ENCODE assay signal across 9 mouse cellular contexts in genomic region chr6:34875268-34875761, GRCm38 (mm10). TPM values are rescaled to one million over a fixed set of nuclear protein-coding genes. Genes with fewer than 3 reads are reported as not detected.
DNase-seq lines count a peak whose midpoint lies in the region; ATAC-seq and TF ChIP-seq lines count a peak whose summit lies in the region.
"Had no signal": no experiment of that assay in that cellular context is flagged by ENCODE, and none has a peak within 500 bp of the region (broad histone marks: within the 10 kb centered on the region; RNA-seq: fewer than 3 reads in every experiment).

No protein-coding gene starts in this region.

- peaks cover under 1% of the 10 kb centered on the region; the same call in 1 of the 2 replicates for H3K36me3 ChIP-seq in hindbrain, embryonic 13.5 days
- no peaks in the 10 kb centered on the region for H3K36me3 ChIP-seq in hindbrain, embryonic 11.5 days (ENCODE audit: control insufficient read depth, insufficient read depth, low read length)
- H3K36me3 ChIP-seq in G1E (replicated peaks) = peaks cover 70% of the 10 kb centered on the region
- peaks cover 19% of the 10 kb centered on the region for H3K36me3 ChIP-seq in heart, embryonic 13.5 days
- peaks cover 6% of the 10 kb centered on the region; the same call in 1 of the 2 replicates for H3K36me3 ChIP-seq in lung, embryonic 16.5 days (ENCODE audit: control insufficient read depth, insufficient read depth, low read length)
- no peaks in the 10 kb centered on the region for H3K36me3 ChIP-seq in thymus, adult 2 months (ENCODE audit: control insufficient read depth, insufficient read depth, low read length)

- ATAC-seq in hindbrain, embryonic 13.5 days (ENCODE audit: low FRiP score) = no peak
- no peak for ATAC-seq in hindbrain, embryonic 11.5 days (ENCODE audit: low FRiP score)
- ATAC-seq in G1E (ENCODE audit: extremely low read depth, insufficient number of reproducible peaks, low FRiP score, poor library complexity, severe bottlenecking) = peak; percentile 24; the same call in 1 of the 2 replicates
- ATAC-seq in heart, embryonic 13.5 days (ENCODE audit: extremely low read depth, insufficient number of reproducible peaks, low FRiP score, low TSS enrichment) = no peak
- ATAC-seq in lung, embryonic 16.5 days (ENCODE audit: low read depth) = no peak

- peak; percentile 39; the same call in 1 of the 2 replicates for TF ChIP-seq POLR2A in thymus, adult 2 months (IDR thresholded peaks at IDR 0.05; ENCODE audit: control insufficient read depth, extremely low read depth, insufficient read depth, low read length, poor library complexity)

- H3K4me3 ChIP-seq in hindbrain, embryonic 13.5 days = no peak overlapping the region
- H3K4me3 ChIP-seq in hindbrain, embryonic 11.5 days (ENCODE audit: low read depth, low read length) = no peak overlapping the region
- peak overlapping the region; percentile 86; the same call in 1 of the 2 replicates for H3K4me3 ChIP-seq in G1E (ENCODE audit: low read depth, low read length)
- no peak overlapping the region for H3K4me3 ChIP-seq in heart, embryonic 13.5 days
- H3K4me3 ChIP-seq in lung, embryonic 16.5 days (ENCODE audit: low read length) = no peak overlapping the region
- peak overlapping the region; percentile 38 for H3K4me3 ChIP-seq in thymus, adult 2 months (ENCODE audit: control insufficient read depth, insufficient read depth, low read length)

- no peaks in the 10 kb centered on the region for H3K9me3 ChIP-seq in hindbrain, embryonic 13.5 days
- H3K9me3 ChIP-seq in hindbrain, embryonic 11.5 days (ENCODE audit: control insufficient read depth, low read length) = no peaks in the 10 kb centered on the region
- H3K9me3 ChIP-seq in G1E (replicated peaks) = no peaks in the 10 kb centered on the region
- no peaks in the 10 kb centered on the region for H3K9me3 ChIP-seq in heart, embryonic 13.5 days
- no peaks in the 10 kb centered on the region for H3K9me3 ChIP-seq in lung, embryonic 16.5 days (ENCODE audit: control insufficient read depth, low read length)

- no peak overlapping the region for H3K4me2 ChIP-seq in hindbrain, embryonic 13.5 days
- no peak overlapping the region for H3K4me2 ChIP-seq in hindbrain, embryonic 11.5 days (replicated peaks; ENCODE audit: low read depth, low read length)
- H3K4me2 ChIP-seq in heart, embryonic 13.5 days = peak overlapping the region; percentile 77
- no peak overlapping the region for H3K4me2 ChIP-seq in lung, embryonic 16.5 days (ENCODE audit: low read depth, low read length)

- H3K27ac ChIP-seq in hindbrain, embryonic 13.5 days = no peak overlapping the region
- H3K27ac ChIP-seq in hindbrain, embryonic 11.5 days (ENCODE audit: low read depth, low read length) = no peak overlapping the region
- peak overlapping the region; percentile 96 for H3K27ac ChIP-seq in heart, embryonic 13.5 days (replicated peaks)
- H3K27ac ChIP-seq in lung, embryonic 16.5 days (ENCODE audit: low read length) = peak overlapping the region; percentile 84
- peak overlapping the region; percentile 88 for H3K27ac ChIP-seq in thymus, adult 2 months (ENCODE audit: control insufficient read depth, insufficient read depth, low read length)

- no peak for TF ChIP-seq CTCF in G1E (IDR thresholded peaks at IDR 0.05; ENCODE audit: low read depth, low read length)
- 0 out of 2 replicates have a peak, but pooled peaks have one; percentile 18 for TF ChIP-seq CTCF in thymus, adult 2 months (IDR thresholded peaks at IDR 0.05; ENCODE audit: borderline replicate concordance, control insufficient read depth, extremely low read depth, insufficient read depth, low read length, poor library complexity)

- no peak for DNase-seq in hindbrain, embryonic 11.5 days (ENCODE audit: low spot score)
- no peak for DNase-seq in G1E (ENCODE audit: low spot score)
- DNase-seq in thymus, adult 2 months = peak; percentile 89
- DNase-seq in urinary bladder, adult 18-20 months (ENCODE audit: low spot score in 2 of 2) = no peak
- DNase-seq in cerebellum, adult 11-12 months = no peak

- WGBS in hindbrain, embryonic 13.5 days = 92% methylated on average over 15 of the region's 15 CpGs
- WGBS in hindbrain, embryonic 11.5 days = 89% methylated on average over 15 of the region's 15 CpGs
- 77% methylated on average over 15 of the region's 15 CpGs for WGBS in heart, embryonic 13.5 days
- WGBS in lung, embryonic 16.5 days = 82% methylated on average over 15 of the region's 15 CpGs
- WGBS in thymus, adult 2 months = 6% methylated on average over 15 of the region's 15 CpGs

- peaks cover 29% of the 10 kb centered on the region for H3K4me1 ChIP-seq in hindbrain, embryonic 13.5 days (replicated peaks)
- H3K4me1 ChIP-seq in hindbrain, embryonic 11.5 days (replicated peaks; ENCODE audit: control insufficient read depth, insufficient read depth, low read length) = no peaks in the 10 kb centered on the region
- peaks cover 68% of the 10 kb centered on the region for H3K4me1 ChIP-seq in G1E (ENCODE audit: insufficient read depth, low read depth, low read length)
- H3K4me1 ChIP-seq in heart, embryonic 13.5 days = peaks cover 55% of the 10 kb centered on the region
- peaks cover 41% of the 10 kb centered on the region for H3K4me1 ChIP-seq in lung, embryonic 16.5 days (replicated peaks; ENCODE audit: control insufficient read depth, insufficient read depth, low read length)
- H3K4me1 ChIP-seq in thymus, adult 2 months (replicated peaks; ENCODE audit: control insufficient read depth, insufficient read depth, low read length) = peaks cover 38% of the 10 kb centered on the region

- H3K27me3 ChIP-seq in hindbrain, embryonic 13.5 days = no peaks in the 10 kb centered on the region
- H3K27me3 ChIP-seq in hindbrain, embryonic 11.5 days (ENCODE audit: control insufficient read depth, insufficient read depth, low read length) = no peaks in the 10 kb centered on the region
- H3K27me3 ChIP-seq in G1E (ENCODE audit: insufficient read depth, low read length) = no peaks in the 10 kb centered on the region
- H3K27me3 ChIP-seq in heart, embryonic 13.5 days (replicated peaks) = no peaks in the 10 kb centered on the region
- no peaks in the 10 kb centered on the region for H3K27me3 ChIP-seq in lung, embryonic 16.5 days (ENCODE audit: control insufficient read depth, insufficient read depth, low read depth, low read length)
- no peaks in the 10 kb centered on the region for H3K27me3 ChIP-seq in thymus, adult 2 months (ENCODE audit: control insufficient read depth, insufficient read depth, low read length)

- 0 out of 2 replicates have a peak overlapping the region, but pooled peaks have one; percentile 30 for H3K9ac ChIP-seq in hindbrain, embryonic 13.5 days
- no peak overlapping the region for H3K9ac ChIP-seq in hindbrain, embryonic 11.5 days (ENCODE audit: low read depth, low read length)
- peak overlapping the region; percentile 60 for H3K9ac ChIP-seq in heart, embryonic 13.5 days
- H3K9ac ChIP-seq in lung, embryonic 16.5 days (ENCODE audit: low read length) = 0 out of 2 replicates have a peak overlapping the region, but pooled peaks have one; percentile 2

RNA-seq across cellular contexts. Expression of gene Cyren, which starts 2.5 kb away (rescaled TPM):
- polyA plus RNA-seq in hindbrain, embryonic 13.5 days (2015; fragmentation: Nextera tagmentation; extraction: Ambion mirVana) = 10.1 and 11.2 TPM in 2 replicates
- polyA plus RNA-seq in hindbrain, embryonic 11.5 days (2014; fragmentation: Nextera tagmentation; extraction: Ambion mirVana) = 12.3 and 13.5 TPM in 2 replicates
- 12.8 and 17.4 TPM in 2 replicates for total RNA-seq in G1E (2014; fragmentation: Nextera tagmentation)
- 20.1 and 25.3 TPM in 2 replicates for total RNA-seq in G1E (2017)
- polyA plus RNA-seq in G1E (2012) = 7.9 and 8.1 TPM in 2 replicates
- 8.6 and 9.2 TPM in 2 replicates for polyA plus RNA-seq in heart, embryonic 13.5 days (2015; fragmentation: Nextera tagmentation; extraction: Ambion mirVana)
- 21.6 and 22.8 TPM in 2 replicates for polyA plus RNA-seq in lung, embryonic 16.5 days (2015; fragmentation: Nextera tagmentation; extraction: Ambion mirVana)
- 17.0 and 20.1 TPM in 2 replicates for polyA plus RNA-seq in thymus, adult 2 months (2012; rRNA removed)

RNA-seq across cellular contexts. Expression of gene Tmem140, which starts 12.4 kb away (rescaled TPM):
- 1.3 and 1.6 TPM in 2 replicates for polyA plus RNA-seq in hindbrain, embryonic 13.5 days (2015; fragmentation: Nextera tagmentation; extraction: Ambion mirVana)
- 0.95 and 1.1 TPM in 2 replicates for polyA plus RNA-seq in hindbrain, embryonic 11.5 days (2014; fragmentation: Nextera tagmentation; extraction: Ambion mirVana)
- total RNA-seq in G1E (2014; fragmentation: Nextera tagmentation) = 2.6 and 7.1 TPM in 2 replicates
- total RNA-seq in G1E (2017) = 2.5 and 3.3 TPM in 2 replicates
- polyA plus RNA-seq in G1E (2012) = 0.07 and 0.22 TPM in 2 replicates
- 0.92 and 1.5 TPM in 2 replicates for polyA plus RNA-seq in heart, embryonic 13.5 days (2015; fragmentation: Nextera tagmentation; extraction: Ambion mirVana)
- 4.7 and 7.0 TPM in 2 replicates for polyA plus RNA-seq in lung, embryonic 16.5 days (2015; fragmentation: Nextera tagmentation; extraction: Ambion mirVana)
- polyA plus RNA-seq in thymus, adult 2 months (2012; rRNA removed) = 15.7 and 22.3 TPM in 2 replicates

RNA-seq across cellular contexts. Expression of gene Wdr91, which starts 35.4 kb away (rescaled TPM):
- polyA plus RNA-seq in hindbrain, embryonic 13.5 days (2015; fragmentation: Nextera tagmentation; extraction: Ambion mirVana) = 12.5 and 14.5 TPM in 2 replicates
- polyA plus RNA-seq in hindbrain, embryonic 11.5 days (2014; fragmentation: Nextera tagmentation; extraction: Ambion mirVana) = 11.0 and 12.3 TPM in 2 replicates
- total RNA-seq in G1E (2014; fragmentation: Nextera tagmentation) (16.7 and 19.9 TPM in 2 replicates), G1E (2017) (18.9 and 19.3 TPM in 2 replicates)
- polyA plus RNA-seq in G1E (2012) = 12.7 and 16.1 TPM in 2 replicates
- 9.4 and 11.2 TPM in 2 replicates for polyA plus RNA-seq in heart, embryonic 13.5 days (2015; fragmentation: Nextera tagmentation; extraction: Ambion mirVana)
- 19.0 and 22.5 TPM in 2 replicates for polyA plus RNA-seq in lung, embryonic 16.5 days (2015; fragmentation: Nextera tagmentation; extraction: Ambion mirVana)
- polyA plus RNA-seq in thymus, adult 2 months (2012; rRNA removed) = 58.4 and 60.2 TPM in 2 replicates

RNA-seq across cellular contexts. Expression of gene Stra8, which starts 44.6 kb away (rescaled TPM):
- polyA plus RNA-seq in hindbrain, embryonic 13.5 days (2015; fragmentation: Nextera tagmentation; extraction: Ambion mirVana) = not detected in 2 replicates
- not detected in 2 replicates for polyA plus RNA-seq in hindbrain, embryonic 11.5 days (2014; fragmentation: Nextera tagmentation; extraction: Ambion mirVana)
- total RNA-seq in G1E (2014; fragmentation: Nextera tagmentation) (not detected in 2 replicates), G1E (2017) (0.11 TPM in 1 of 2 replicates, not detected in the other)
- not detected in 2 replicates for polyA plus RNA-seq in G1E (2012)
- not detected in 2 replicates for polyA plus RNA-seq in heart, embryonic 13.5 days (2015; fragmentation: Nextera tagmentation; extraction: Ambion mirVana)
- polyA plus RNA-seq in lung, embryonic 16.5 days (2015; fragmentation: Nextera tagmentation; extraction: Ambion mirVana) = 0.24 TPM in 1 of 2 replicates, not detected in the other
- 0.10 and 0.40 TPM in 2 replicates for polyA plus RNA-seq in thymus, adult 2 months (2012; rRNA removed)
- polyA plus RNA-seq: gonadal fat pad, adult 2 months had no signal

Comparison
In these comparisons a context has a peak if more than half of its experiments do, and no peak if none do; other contexts are left out.
1. H3K27ac ChIP-seq: peak in heart, embryonic 13.5 days (single experiment), lung, embryonic 16.5 days (single experiment) and thymus, adult 2 months (single experiment); none in hindbrain, embryonic 13.5 days (single experiment) and hindbrain, embryonic 11.5 days (single experiment).
2. H3K4me3 ChIP-seq: peak in G1E (single experiment) and thymus, adult 2 months (single experiment); none in hindbrain, embryonic 13.5 days (single experiment), hindbrain, embryonic 11.5 days (single experiment), heart, embryonic 13.5 days (single experiment) and lung, embryonic 16.5 days (single experiment).